Mouse (Mus musculus): ENCODE data around the gene 5730596B20Rik.

- TF ChIP-seq POLR2A (IDR thresholded peaks at IDR 0.05; ENCODE audit: extremely low read depth, insufficient read depth, low read length), result no peak
- no peak for TF ChIP-seq CTCF (IDR thresholded peaks at IDR 0.05; ENCODE audit: extremely low read depth, insufficient read depth, low read length)
Observed at GRCm38 (mm10) chr6:52175864-52176263, 1.4 kb upstream of the 5730596B20Rik start.

Measured in cortical plate, adult 2 months (tissue).